Mouse (Mus musculus): ENCODE measurements around the gene Chac1.

GRCm38 (mm10) chr2:119334964-119335525 lies 16.0 kb upstream of the Chac1 start:
- TF ChIP-seq CTCF (IDR thresholded peaks at IDR 0.05; ENCODE audit: low read depth, low read length) (no peak), POLR2AphosphoS5 (IDR thresholded peaks at IDR 0.05; ENCODE audit: insufficient replicate concordance, low read depth, low read length) (no peak), TAL1 (conservative IDR thresholded peaks at IDR 0.05; ENCODE audit: low read depth, low read length) (no peak), GATA1 (IDR thresholded peaks at IDR 0.05; ENCODE audit: borderline replicate concordance, low read length) (no peak)
